Mouse (Mus musculus) testis, adult 2 months (tissue): ENCODE results near the gene Vegfb. TPM values are rescaled to one million over a fixed set of nuclear protein-coding genes. Genes with fewer than 3 reads are reported as not detected.

Experiments used
- H3K27ac ChIP-seq: fragments of 200-500 bp; 2 replicates; pipeline ENCODE4 v1.5.1; 2012; ENCODE audit warnings: low read depth, low read length; ENCODE audit not compliant: control insufficient read depth, insufficient read depth
- H3K27me3 ChIP-seq: fragments of 200-500 bp; 2 replicates; pipeline ENCODE4 v1.6.1; 2012; ENCODE audit warnings: mild to moderate bottlenecking, low read length, moderate library complexity; ENCODE audit not compliant: control insufficient read depth, insufficient read depth
- H3K36me3 ChIP-seq: fragments of 200-500 bp; 2 replicates; pipeline ENCODE4 v1.6.1; 2012; ENCODE audit warnings: mild to moderate bottlenecking, low read length; ENCODE audit not compliant: control insufficient read depth, insufficient read depth
- H3K4me1 ChIP-seq: fragments of 200-500 bp; 2 replicates; pipeline ENCODE4 v1.6.1; 2012; ENCODE audit warnings: low read length; ENCODE audit not compliant: control insufficient read depth, insufficient read depth
- H3K4me3 ChIP-seq: fragments of 200-500 bp; 2 replicates; pipeline ENCODE4 v1.5.1; 2012; ENCODE audit warnings: low read depth, mild to moderate bottlenecking, low read length, moderate library complexity, mixed read lengths; ENCODE audit not compliant: control insufficient read depth
- CTCF ChIP-seq: fragments of 200-500 bp; IDR thresholded peaks from 2 replicates; pipeline ENCODE4 v1.5.1; 2012; ENCODE audit warnings: low read depth, mild to moderate bottlenecking, inconsistent platforms, low read length, moderate library complexity; ENCODE audit not compliant: control insufficient read depth, insufficient read depth, insufficient replicate concordance
- POLR2A ChIP-seq: fragments of 200-500 bp; IDR thresholded peaks from 2 replicates; pipeline ENCODE4 v1.6.1; 2012; ENCODE audit warnings: low read depth, mild to moderate bottlenecking, inconsistent platforms, low read length, moderate library complexity; ENCODE audit not compliant: control insufficient read depth
- polyA plus RNA-seq: library from polyadenylated mRNA; depleted of rRNA; stranded (reverse); fragments of >200 nt; gene quantifications from 2 replicates; pipeline ENCODE4 v1.2.3, GENCODE M21; 2012

Gene Vegfb
- polyA plus RNA-seq, 1 experiment, result 7.5 TPM

- H3K27me3 ChIP-seq, result no peaks in the 10 kb centered on the region
- H3K4me1 ChIP-seq, result peaks cover 31% of the 10 kb centered on the region
- TF ChIP-seq POLR2A (peak; percentile 38; the same call in 1 of the 2 replicates), CTCF (no peak)
- peak within 1 kb of the TSS; percentile 80 for H3K27ac ChIP-seq
- H3K36me3 ChIP-seq, result no peaks in the 10 kb centered on the region
- peak within 1 kb of the TSS; percentile 91 for H3K4me3 ChIP-seq
Measured at GRCm38 (mm10) chr19:6974211-6975205, 12.9 kb downstream of the Vegfb start, which contains the start of gene Ppp1r14b. Gene Ppp1r14b, plus strand, starts transcription at chr19:6974968.

GRCm38 (mm10) chr19:6973581-6974190 is 13.8 kb downstream of the Vegfb start:
- Histone ChIP-seq H3K27ac (no peak overlapping the region), H3K27me3 (no peaks in the 10 kb centered on the region), H3K36me3 (no peaks in the 10 kb centered on the region), H3K4me3 (peak overlapping the region; percentile 89), H3K4me1 (peaks cover 29% of the 10 kb centered on the region)
- TF ChIP-seq CTCF (no peak), POLR2A (no peak)

DNA sequence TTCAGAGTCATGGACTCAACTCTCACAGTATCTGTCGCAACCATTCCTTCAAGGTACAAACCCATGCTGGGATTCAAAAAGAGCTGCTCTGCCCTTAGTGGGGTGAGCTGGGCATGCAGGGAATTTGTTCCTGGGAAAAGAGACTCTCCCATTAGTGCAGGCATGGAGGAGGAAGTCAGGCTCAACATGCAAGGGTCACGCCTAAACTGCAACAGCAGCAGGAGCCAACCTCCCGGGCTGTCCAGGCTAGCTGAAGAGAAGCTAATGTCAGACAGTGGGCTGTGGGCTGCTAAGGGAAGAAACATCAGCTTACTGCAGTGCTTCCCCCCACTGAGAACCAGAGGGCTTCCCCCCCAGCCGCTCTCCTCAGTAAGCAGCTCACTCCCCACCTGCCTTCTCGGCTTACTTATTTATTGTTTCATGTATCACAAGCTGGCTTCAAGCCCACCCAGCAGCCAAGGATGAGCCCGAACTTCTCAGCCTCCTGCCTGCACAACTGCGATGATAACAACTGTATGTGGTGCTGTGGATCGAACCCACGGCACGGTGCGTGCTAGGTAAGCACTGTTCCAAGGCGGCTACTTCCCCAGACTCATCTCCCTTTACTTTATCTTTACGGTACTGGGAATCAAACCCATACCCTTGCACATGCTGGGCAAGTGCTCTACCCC is 15.1 kb downstream of the Vegfb start:
- TF ChIP-seq CTCF, result no peak
- TF ChIP-seq POLR2A, result no peak
- H3K27me3 ChIP-seq, result no peaks in the 10 kb centered on the region
- peaks cover 31% of the 10 kb centered on the region for H3K4me1 ChIP-seq
- H3K36me3 ChIP-seq, result no peaks in the 10 kb centered on the region
- no peak overlapping the region for H3K4me3 ChIP-seq
- H3K27ac ChIP-seq, result no peak overlapping the region

GRCm38 (mm10) chr19:6971644-6972043 is 15.8 kb downstream of the Vegfb start:
- Histone ChIP-seq H3K4me1 (peaks cover 31% of the 10 kb centered on the region), H3K27ac (no peak overlapping the region), H3K4me3 (no peak overlapping the region), H3K27me3 (no peaks in the 10 kb centered on the region), H3K36me3 (no peaks in the 10 kb centered on the region)
- TF ChIP-seq CTCF (no peak), POLR2A (no peak)

GRCm38 (mm10) chr19:6970460-6971085 is 16.9 kb downstream of the Vegfb start:
- Histone ChIP-seq H3K27ac (no peak overlapping the region), H3K4me3 (no peak overlapping the region; the same call in 1 of the 2 replicates), H3K4me1 (peaks cover 24% of the 10 kb centered on the region), H3K27me3 (no peaks in the 10 kb centered on the region), H3K36me3 (no peaks in the 10 kb centered on the region)
- TF ChIP-seq POLR2A (no peak), CTCF (no peak)

DNA sequence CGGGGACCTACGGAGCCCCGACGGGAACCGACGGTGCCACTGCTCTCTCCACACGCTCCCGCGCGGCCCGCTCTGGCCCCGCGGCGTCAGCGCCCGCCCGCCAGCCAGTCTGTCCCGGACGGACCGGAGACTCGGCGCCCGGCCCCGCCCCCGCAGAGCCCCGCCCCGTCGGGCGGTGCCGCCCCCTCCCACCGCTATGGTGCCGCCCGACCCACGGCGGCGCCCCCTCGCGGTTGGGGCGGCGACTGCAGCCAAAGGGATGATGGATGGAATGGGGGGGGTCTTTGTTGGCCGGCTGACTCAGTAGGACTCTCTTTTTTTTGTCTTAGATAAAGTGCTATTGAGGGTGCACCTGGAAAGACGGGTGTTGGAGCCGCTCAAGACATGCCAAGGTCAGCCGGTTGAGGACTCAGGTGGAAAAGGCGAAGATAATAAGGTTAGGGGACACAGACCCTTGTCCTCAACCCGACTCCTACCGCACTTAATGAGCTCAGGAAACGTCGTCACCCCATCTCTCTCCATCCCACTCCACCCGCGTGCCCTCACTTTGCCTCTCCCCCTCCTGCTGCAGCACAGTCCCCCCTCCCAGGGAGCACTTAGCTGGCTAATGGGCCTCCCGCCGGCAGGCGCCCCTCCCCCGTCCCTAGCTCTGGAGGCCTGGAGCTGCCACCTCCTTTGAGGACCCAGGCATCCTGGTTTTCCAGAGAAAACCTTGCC is 17.6 kb downstream of the Vegfb start:
- TF ChIP-seq POLR2A (no peak), CTCF (peak; percentile 70)
- Histone ChIP-seq H3K36me3 (no peaks in the 10 kb centered on the region), H3K27ac (no peak overlapping the region), H3K4me3 (peak overlapping the region; percentile 82), H3K4me1 (peaks cover 24% of the 10 kb centered on the region), H3K27me3 (no peaks in the 10 kb centered on the region)
